Mouse (Mus musculus) embryo, embryonic 10.5 days (tissue): ENCODE measurements around the gene Bicdl1.

Source experiments
- DNase-seq: peaks from one replicate; pipeline ENCODE4 v3.0.0-alpha.2; 2015; ENCODE audit warnings: low spot score

The Bicdl1 gene

GRCm38 (mm10) chr5:115726019-115726418, 5.4 kb downstream of the Bicdl1 start:
- DNase-seq = no peak

DNA sequence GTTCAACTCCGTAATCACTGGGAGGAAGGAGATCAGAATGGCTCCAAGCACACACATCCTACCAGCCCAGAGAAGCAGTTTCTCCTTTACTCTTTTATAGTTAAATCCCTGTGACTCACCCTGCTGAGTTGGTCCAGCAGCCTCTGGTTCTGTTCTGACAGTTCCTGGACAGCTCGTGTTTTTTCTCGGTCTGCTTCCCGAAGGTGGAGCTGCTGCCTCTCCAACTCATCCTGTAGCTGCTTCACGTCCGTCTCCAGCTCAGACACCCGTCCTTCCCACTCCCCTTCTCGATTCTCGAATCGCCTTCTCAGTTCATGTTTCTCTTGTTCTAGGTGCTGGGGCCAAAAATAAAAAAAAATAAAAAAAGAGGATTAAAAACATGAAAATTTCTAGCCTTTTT, 7.0 kb downstream of the Bicdl1 start:
- no peak for DNase-seq

GRCm38 (mm10) chr5:115722188-115722959, 9.0 kb downstream of the Bicdl1 start:
- DNase-seq = no peak

- no peak for DNase-seq
Observed at GRCm38 (mm10) chr5:115720761-115721160, 10.7 kb downstream of the Bicdl1 start.

DNA sequence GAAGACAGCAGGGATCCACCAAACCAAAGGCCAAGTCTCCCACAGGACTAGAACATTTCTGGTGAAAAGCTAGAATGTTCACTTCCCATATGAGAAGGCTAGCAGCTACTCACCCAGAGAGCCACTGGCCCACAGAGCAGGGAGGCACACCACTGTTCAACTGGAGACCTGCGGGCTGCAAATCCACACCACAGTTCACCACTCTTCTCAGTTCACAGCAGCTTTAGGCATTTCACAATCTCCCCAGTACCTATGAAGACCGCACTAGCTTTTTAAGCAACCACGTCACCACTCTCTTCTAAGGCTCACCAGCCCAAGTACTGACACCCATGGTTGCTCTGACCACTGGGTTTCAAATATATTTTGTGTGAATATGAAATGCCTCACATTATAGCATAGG, 13.7 kb downstream of the Bicdl1 start:
- DNase-seq = no peak

DNA sequence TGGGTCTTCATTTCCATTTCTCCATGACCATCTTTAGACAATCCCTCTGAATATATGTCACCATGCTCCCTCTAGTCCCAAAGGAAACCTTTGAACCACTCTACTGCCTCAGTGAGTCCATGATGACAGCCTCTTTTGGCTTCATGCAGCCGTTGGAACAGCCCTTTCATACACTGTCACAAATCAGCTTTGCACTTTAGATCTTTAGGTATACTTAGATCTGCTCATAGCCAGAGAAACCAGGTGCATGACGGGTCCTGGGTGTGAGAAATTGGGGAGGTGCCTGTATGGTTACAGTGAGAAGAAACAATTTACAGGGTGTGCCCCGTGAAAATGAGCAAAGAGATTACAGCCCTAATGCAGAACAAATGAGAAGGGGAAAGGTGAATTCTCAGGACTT, 14.3 kb downstream of the Bicdl1 start:
- no peak for DNase-seq

- no peak for DNase-seq
Observed at GRCm38 (mm10) chr5:115716426-115716825, 15.0 kb downstream of the Bicdl1 start.

DNA sequence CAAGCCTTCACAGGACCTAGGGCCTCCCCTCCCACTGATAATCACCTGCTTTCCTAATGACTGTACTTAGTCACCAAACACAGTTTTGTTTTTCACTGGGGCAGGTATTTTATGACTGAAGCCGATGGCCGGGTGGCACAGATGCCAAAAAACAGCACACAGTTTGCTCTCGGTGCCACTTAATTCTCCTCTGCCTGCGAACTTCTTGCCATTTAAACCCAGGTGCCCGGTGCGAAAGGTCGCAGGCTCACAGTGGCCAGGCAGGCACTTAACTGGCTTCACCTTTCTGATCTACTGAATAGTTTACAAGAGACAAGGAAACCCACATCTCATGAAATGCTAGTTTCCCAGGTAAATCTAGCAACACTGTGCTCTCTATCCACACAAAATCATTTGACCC, 16.7 kb downstream of the Bicdl1 start:
- no peak for DNase-seq

- no peak for DNase-seq
Observed at GRCm38 (mm10) chr5:115712487-115712886, 18.9 kb downstream of the Bicdl1 start.

GRCm38 (mm10) chr5:115711636-115712419, 19.6 kb downstream of the Bicdl1 start:
- no peak for DNase-seq

- no peak for DNase-seq
Observed at GRCm38 (mm10) chr5:115710171-115710570, 21.2 kb downstream of the Bicdl1 start.

DNA sequence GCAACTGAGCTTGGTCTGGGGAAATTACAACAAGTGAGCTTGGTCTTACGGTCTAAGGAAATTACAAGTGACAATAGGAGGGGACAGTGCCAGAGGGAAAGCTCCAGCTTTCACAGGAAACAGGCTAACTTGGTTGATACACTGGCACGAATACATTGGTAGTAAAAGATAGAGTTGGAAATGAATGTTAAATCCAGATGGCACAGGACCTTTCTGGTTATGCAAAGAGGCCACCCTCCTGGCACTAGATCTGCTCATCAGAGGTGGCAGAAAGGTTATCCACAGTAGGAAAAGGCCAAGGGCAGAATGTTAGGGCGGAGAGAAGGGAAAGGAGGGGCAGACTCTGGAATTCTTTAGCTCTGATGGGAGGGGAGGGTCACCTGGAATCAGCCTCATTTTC, 22.5 kb downstream of the Bicdl1 start:
- no peak for DNase-seq

GRCm38 (mm10) chr5:115701981-115702380, 29.4 kb downstream of the Bicdl1 start:
- no peak for DNase-seq

GRCm38 (mm10) chr5:115701215-115701614, 30.2 kb downstream of the Bicdl1 start:
- DNase-seq = no peak

GRCm38 (mm10) chr5:115696811-115697210, 34.6 kb downstream of the Bicdl1 start:
- no peak for DNase-seq

- DNase-seq = no peak
Observed at GRCm38 (mm10) chr5:115695191-115695770, 36.1 kb downstream of the Bicdl1 start.

GRCm38 (mm10) chr5:115693271-115693670, 38.1 kb downstream of the Bicdl1 start:
- DNase-seq = no peak

DNA sequence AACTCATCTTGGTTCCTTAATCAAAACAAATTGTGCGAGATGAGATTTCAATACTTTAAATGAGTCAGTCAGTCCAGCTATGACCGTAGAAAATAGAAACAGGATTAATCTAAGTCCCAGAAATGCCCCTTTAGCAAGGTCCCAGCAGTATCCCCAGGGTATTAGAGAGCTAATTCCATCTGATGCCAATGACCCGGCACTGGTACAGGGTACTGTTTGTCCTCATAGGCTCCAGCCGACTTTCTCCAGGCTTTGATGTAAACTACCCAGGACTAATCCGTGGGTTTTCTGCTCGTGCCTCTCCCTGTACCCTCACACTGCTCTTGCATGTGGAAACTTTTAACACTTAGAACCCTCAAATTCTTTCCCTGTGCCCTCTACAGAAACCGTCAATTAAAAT, 44.7 kb downstream of the Bicdl1 start:
- no peak for DNase-seq

DNA sequence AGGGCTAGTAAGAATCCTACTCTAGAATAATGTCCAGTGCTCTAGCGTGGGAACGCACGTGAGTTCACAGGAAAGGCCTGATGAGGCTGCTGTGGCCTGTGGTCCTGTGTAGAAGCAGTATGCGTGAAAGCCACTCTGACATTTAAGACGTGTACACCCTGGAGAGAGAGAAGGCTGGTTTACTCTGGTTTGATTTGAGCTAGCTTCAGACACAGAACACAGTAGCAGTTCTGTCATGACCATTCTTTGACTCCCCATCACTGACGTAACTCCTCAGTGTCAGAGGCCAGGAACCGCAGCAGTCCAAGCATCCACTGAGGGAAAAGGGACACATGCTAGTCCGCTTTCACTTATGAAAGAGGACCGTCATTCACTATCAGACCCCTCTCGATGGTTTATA, 46.3 kb downstream of the Bicdl1 start:
- DNase-seq = no peak

GRCm38 (mm10) chr5:115671846-115672245, 59.6 kb downstream of the Bicdl1 start:
- DNase-seq = no peak

DNA sequence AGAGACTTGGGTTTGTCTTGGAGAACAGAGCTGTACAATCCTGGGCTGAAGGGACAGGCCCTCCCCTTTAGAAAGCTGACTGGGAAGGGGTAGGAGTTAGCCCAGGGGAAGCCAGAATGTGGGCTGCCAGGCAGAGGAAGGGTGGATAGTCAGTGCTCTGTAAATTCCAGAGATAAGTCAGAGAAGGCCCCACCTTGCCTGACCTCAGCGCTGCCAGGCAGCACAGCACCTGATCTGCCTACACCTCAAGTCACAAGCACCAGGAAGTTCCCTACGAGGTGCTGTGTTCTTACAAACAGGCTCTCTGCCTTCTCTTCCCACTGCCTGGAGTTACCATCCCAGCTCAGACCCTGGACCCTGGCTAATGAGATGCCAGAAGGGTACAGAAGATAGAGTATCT, 61.0 kb downstream of the Bicdl1 start:
- no peak for DNase-seq

DNA sequence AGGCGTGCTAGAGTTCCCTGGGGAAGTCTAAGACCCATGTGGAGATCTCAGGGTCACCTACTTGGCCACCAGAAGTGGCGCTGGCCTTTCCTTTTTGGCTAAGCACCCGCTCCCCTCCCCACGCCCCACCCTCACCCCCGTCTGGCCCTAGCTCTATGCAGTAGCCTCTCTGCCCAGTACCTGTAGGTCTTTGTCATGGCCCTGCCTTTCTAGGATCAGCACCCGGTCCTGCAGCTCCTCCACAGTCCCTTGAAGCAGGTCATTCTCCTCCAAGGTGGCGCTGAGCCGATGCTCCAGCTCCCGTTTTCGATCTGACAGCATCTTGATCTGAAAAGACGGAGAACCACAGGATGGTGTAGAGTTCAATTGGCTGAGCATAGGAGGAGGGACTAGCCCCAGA, 61.4 kb downstream of the Bicdl1 start:
- DNase-seq = no peak

GRCm38 (mm10) chr5:115668986-115669385, 62.4 kb downstream of the Bicdl1 start:
- no peak for DNase-seq
